22 mouse cellular contexts compared by ENCODE assay signal in the genomic region with DNA sequence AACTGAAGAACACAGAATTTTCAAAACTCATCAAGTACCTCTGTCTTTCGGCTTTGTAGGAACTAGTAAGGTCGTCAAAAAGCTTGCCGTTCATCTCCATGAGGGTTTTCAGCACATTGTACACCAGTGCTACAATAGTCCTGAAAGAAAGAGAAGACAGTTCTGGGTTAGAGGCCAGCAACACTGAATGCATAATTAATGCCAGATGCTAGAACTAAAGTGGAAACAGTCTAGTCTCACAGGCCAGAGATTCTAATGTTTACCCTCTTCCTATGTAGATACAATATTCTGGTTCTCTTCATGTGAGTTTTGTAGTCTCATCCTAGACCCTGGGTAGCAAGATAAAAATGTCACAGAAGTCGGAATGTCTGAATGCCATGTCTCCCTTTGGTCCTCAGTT. TPM values are rescaled to one million over a fixed set of nuclear protein-coding genes. Genes with fewer than 3 reads are reported as not detected.
DNase-seq lines count a peak whose midpoint lies in the region; ATAC-seq and TF ChIP-seq lines count a peak whose summit lies in the region.
"Had no signal": no experiment of that assay in that cellular context is flagged by ENCODE, and none has a peak within 500 bp of the region (broad histone marks: within the 10 kb centered on the region; RNA-seq: fewer than 3 reads in every experiment).

No protein-coding gene starts in this region.

- TF ChIP-seq POLR2A in limb, embryonic 14.5 days (IDR thresholded peaks at IDR 0.05; ENCODE audit: borderline replicate concordance, extremely low read depth, insufficient read depth, insufficient read length) = no peak

- peaks cover 30% of the 10 kb centered on the region for H3K4me1 ChIP-seq in embryonic facial prominence, embryonic 10.5 days
- peaks cover 5% of the 10 kb centered on the region; the same call in 1 of the 2 replicates for H3K4me1 ChIP-seq in embryonic facial prominence, embryonic 14.5 days (ENCODE audit: control insufficient read depth, insufficient read depth, low read length)
- H3K4me1 ChIP-seq in limb, embryonic 14.5 days (ENCODE audit: control insufficient read depth, insufficient read depth, low read length) = peaks cover 6% of the 10 kb centered on the region; the same call in 1 of the 2 replicates
- H3K4me1 ChIP-seq: forebrain, embryonic 12.5 days had no signal

- H3K36me3 ChIP-seq in embryonic facial prominence, embryonic 10.5 days (replicated peaks) = peaks cover 91% of the 10 kb centered on the region
- peaks cover 65% of the 10 kb centered on the region for H3K36me3 ChIP-seq in embryonic facial prominence, embryonic 14.5 days (ENCODE audit: control insufficient read depth, insufficient read depth, low read length)
- H3K36me3 ChIP-seq in limb, embryonic 14.5 days (ENCODE audit: control insufficient read depth, insufficient read depth, low read length) = peaks cover 53% of the 10 kb centered on the region

- peak overlapping the region; percentile 6; the same call in 1 of the 2 replicates for H3K9ac ChIP-seq in embryonic facial prominence, embryonic 14.5 days (ENCODE audit: low read depth, low read length)
- no peak overlapping the region for H3K9ac ChIP-seq in limb, embryonic 14.5 days (ENCODE audit: low read depth, low read length, severe bottlenecking)
- H3K9ac ChIP-seq: forebrain, embryonic 12.5 days; hindbrain, embryonic 12.5 days had no signal

- no peaks in the 10 kb centered on the region for H3K27me3 ChIP-seq in embryonic facial prominence, embryonic 10.5 days (replicated peaks; ENCODE audit: low read depth, poor library complexity, severe bottlenecking)
- no peaks in the 10 kb centered on the region for H3K27me3 ChIP-seq in embryonic facial prominence, embryonic 14.5 days (replicated peaks; ENCODE audit: control insufficient read depth, insufficient read depth, low read length)
- H3K27me3 ChIP-seq in limb, embryonic 14.5 days (ENCODE audit: control insufficient read depth, insufficient read depth, low read length) = no peaks in the 10 kb centered on the region
- H3K27me3 ChIP-seq: CH12.LX; forebrain, embryonic 12.5 days; hindbrain, embryonic 12.5 days had no signal

- H3K4me2 ChIP-seq in embryonic facial prominence, embryonic 14.5 days (ENCODE audit: low read depth, low read length) = no peak overlapping the region
- H3K4me2 ChIP-seq in limb, embryonic 14.5 days (replicated peaks; ENCODE audit: low read depth, low read length, severe bottlenecking) = no peak overlapping the region
- H3K4me2 ChIP-seq: forebrain, embryonic 12.5 days; hindbrain, embryonic 12.5 days had no signal

- ATAC-seq in embryonic facial prominence, embryonic 14.5 days (ENCODE audit: low read depth) = no peak; the same call in 1 of the 2 replicates
- ATAC-seq in limb, embryonic 14.5 days (ENCODE audit: low FRiP score, low read depth) = peak; percentile 48; the same call in 1 of the 2 replicates
- ATAC-seq: hindbrain, embryonic 16.5 days; inflammation-experienced regulatory T-cells, adult 6 months; intestine, postnatal 0 days had no signal

- 52% methylated on average over 4 of the region's 4 CpGs for WGBS in embryonic facial prominence, embryonic 10.5 days
- 54% methylated on average over 4 of the region's 4 CpGs for WGBS in embryonic facial prominence, embryonic 14.5 days
- 52% methylated on average over 4 of the region's 4 CpGs for WGBS in limb, embryonic 14.5 days

- intact Hi-C loops in left cerebral cortex, postnatal 14 days (cut with DNase I) = loop anchor here (2.0 kb wide), 1 partner anchor 209 kb away; no protein-coding TSS in a partner anchor

- peak; percentile 39 for DNase-seq in embryo, embryonic 10.5 days (ENCODE audit: low spot score)
- no peak for DNase-seq in embryo, embryonic 9.5 days (ENCODE audit: extremely low spot score)
- DNase-seq in embryonic facial prominence, embryonic 10.5 days (ENCODE audit: low spot score) = no peak
- DNase-seq in embryonic facial prominence, embryonic 14.5 days (ENCODE audit: low spot score) = peak; percentile 54
- DNase-seq in limb, embryonic 14.5 days (ENCODE audit: low spot score) = peak; percentile 22
- DNase-seq in layer of hippocampus, adult 9-10 months (ENCODE audit: low spot score) = no peak
- no peak for DNase-seq in left cerebral cortex, postnatal 14 days (ENCODE audit: low spot score in 2 of 2)
- DNase-seq in B cell, adult 2 months = no peak
- DNase-seq: adrenal gland, postnatal 10 days; cerebellum, adult 11-12 months; cerebellum, adult 9-10 months; gastrocnemius, postnatal 10 days; heart, adult 18-20 months; heart, postnatal 10 days; heart, postnatal 4 days had no signal

- H3K9me3 ChIP-seq in embryonic facial prominence, embryonic 10.5 days = no peaks in the 10 kb centered on the region
- H3K9me3 ChIP-seq in embryonic facial prominence, embryonic 14.5 days (ENCODE audit: control insufficient read depth, low read length) = no peaks in the 10 kb centered on the region
- H3K9me3 ChIP-seq in limb, embryonic 14.5 days (ENCODE audit: control insufficient read depth, low read length) = no peaks in the 10 kb centered on the region
- H3K9me3 ChIP-seq: forebrain, embryonic 12.5 days; heart, embryonic 10.5 days; hindbrain, embryonic 12.5 days had no signal

- H3K4me3 ChIP-seq in embryonic facial prominence, embryonic 10.5 days = no peak overlapping the region
- H3K4me3 ChIP-seq in embryonic facial prominence, embryonic 14.5 days (ENCODE audit: low read depth, low read length) = no peak overlapping the region
- no peak overlapping the region for H3K4me3 ChIP-seq in limb, embryonic 14.5 days (replicated peaks; ENCODE audit: low read length)
- H3K4me3 ChIP-seq: forebrain, embryonic 12.5 days; heart, embryonic 10.5 days; hindbrain, embryonic 12.5 days had no signal

- peak overlapping the region; percentile 14; the same call in 1 of the 2 replicates for H3K27ac ChIP-seq in embryonic facial prominence, embryonic 10.5 days (replicated peaks)
- peak overlapping the region; percentile 75 for H3K27ac ChIP-seq in embryonic facial prominence, embryonic 14.5 days (replicated peaks; ENCODE audit: low read depth, low read length)
- no peak overlapping the region for H3K27ac ChIP-seq in limb, embryonic 14.5 days (replicated peaks; ENCODE audit: low read depth, low read length)
- H3K27ac ChIP-seq: forebrain, embryonic 12.5 days; heart, embryonic 10.5 days had no signal

RNA-seq across cellular contexts. Expression of a gene that starts 28.1 kb away (rescaled TPM):
- polyA plus RNA-seq in embryonic facial prominence, embryonic 10.5 days (2016; fragmentation: Nextera tagmentation; extraction: Ambion mirVana) = 25.4 and 26.0 TPM in 2 replicates
- polyA plus RNA-seq in embryonic facial prominence, embryonic 14.5 days (2014; fragmentation: Nextera tagmentation; extraction: Ambion mirVana) = 16.4 and 18.2 TPM in 2 replicates
- polyA plus RNA-seq in limb, embryonic 14.5 days (2012; rRNA removed) = 14.5 and 15.1 TPM in 2 replicates
- polyA plus RNA-seq in limb, embryonic 14.5 days (2014; fragmentation: Nextera tagmentation; extraction: Ambion mirVana) = 16.7 and 21.3 TPM in 2 replicates
- total RNA-seq in left cerebral cortex, postnatal 14 days (2021) = 1 to 10 TPM; 8.6 to 9.2 TPM

RNA-seq across cellular contexts. Expression of a gene that starts 35.8 kb away (rescaled TPM):
- polyA plus RNA-seq in embryonic facial prominence, embryonic 10.5 days (2016; fragmentation: Nextera tagmentation; extraction: Ambion mirVana) = 42.8 and 48.6 TPM in 2 replicates
- polyA plus RNA-seq in embryonic facial prominence, embryonic 14.5 days (2014; fragmentation: Nextera tagmentation; extraction: Ambion mirVana) = 138 and 141 TPM in 2 replicates
- 144 and 150 TPM in 2 replicates for polyA plus RNA-seq in limb, embryonic 14.5 days (2012; rRNA removed)
- polyA plus RNA-seq in limb, embryonic 14.5 days (2014; fragmentation: Nextera tagmentation; extraction: Ambion mirVana) = 149 and 152 TPM in 2 replicates
- 10 to 100 TPM; 68.6 to 70.4 TPM for total RNA-seq in left cerebral cortex, postnatal 14 days (2021)

RNA-seq across cellular contexts. Expression of a gene that starts 49.2 kb away (rescaled TPM):
- polyA plus RNA-seq in embryonic facial prominence, embryonic 10.5 days (2016; fragmentation: Nextera tagmentation; extraction: Ambion mirVana) = 10.5 and 12.1 TPM in 2 replicates
- 27.3 and 34.6 TPM in 2 replicates for polyA plus RNA-seq in embryonic facial prominence, embryonic 14.5 days (2014; fragmentation: Nextera tagmentation; extraction: Ambion mirVana)
- polyA plus RNA-seq in limb, embryonic 14.5 days (2012; rRNA removed) = 39.4 and 40.1 TPM in 2 replicates
- 30.3 and 34.1 TPM in 2 replicates for polyA plus RNA-seq in limb, embryonic 14.5 days (2014; fragmentation: Nextera tagmentation; extraction: Ambion mirVana)
- 10 to 100 TPM; 80.3 to 80.7 TPM for total RNA-seq in left cerebral cortex, postnatal 14 days (2021)

Comparison
In these comparisons a context has a peak if more than half of its experiments do, and no peak if none do; other contexts are left out.
1. DNase-seq: peak in embryo, embryonic 10.5 days (single experiment), embryonic facial prominence, embryonic 14.5 days (single experiment) and limb, embryonic 14.5 days (single experiment); none in embryo, embryonic 9.5 days (single experiment), embryonic facial prominence, embryonic 10.5 days (single experiment), layer of hippocampus, adult 9-10 months (single experiment), left cerebral cortex, postnatal 14 days (0 of 2) and B cell, adult 2 months (0 of 2).